In the genomic region with DNA sequence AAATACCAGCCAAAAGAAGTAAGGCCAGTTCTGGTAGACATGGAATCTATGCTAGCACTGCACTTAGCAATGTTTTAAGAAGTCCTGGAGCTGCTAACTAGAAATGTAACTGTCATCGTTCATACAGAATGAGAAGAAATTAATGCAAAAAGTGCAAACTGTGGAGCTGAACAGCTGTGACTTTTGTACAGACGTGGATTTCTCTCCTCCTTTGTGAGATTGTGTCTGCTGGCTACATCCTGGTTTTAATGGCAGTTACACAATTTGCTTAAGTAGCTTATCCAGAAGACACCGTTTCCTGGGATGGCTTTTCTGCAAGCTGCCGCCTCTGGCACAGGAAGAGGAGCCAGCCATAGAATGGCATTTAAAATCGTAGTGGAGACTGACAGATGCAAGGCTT, we compare ENCODE assay signal across 20 mouse cellular contexts.
DNase-seq lines count a peak whose midpoint lies in the region; ATAC-seq lines count a peak whose summit lies in the region.
"Had no signal": no experiment of that assay in that cellular context is flagged by ENCODE, and none has a peak within 500 bp of the region (broad histone marks: within the 10 kb centered on the region; RNA-seq: fewer than 3 reads in every experiment).

No protein-coding gene starts in this region.

- ATAC-seq in hindbrain, embryonic 15.5 days (ENCODE audit: low FRiP score, low read depth): 0 out of 2 replicates have a peak, but pooled peaks have one; percentile 15
- ATAC-seq in hindbrain, embryonic 12.5 days (ENCODE audit: low FRiP score): no peak
- ATAC-seq in midbrain, embryonic 16.5 days: no peak
- no peak for ATAC-seq in midbrain, embryonic 15.5 days (replicated peaks)
- ATAC-seq: hindbrain, postnatal 0 days had no signal

- no peak overlapping the region for H3K4me2 ChIP-seq in hindbrain, embryonic 15.5 days
- H3K4me2 ChIP-seq in hindbrain, embryonic 12.5 days (replicated peaks): no peak overlapping the region
- no peak overlapping the region for H3K4me2 ChIP-seq in midbrain, embryonic 16.5 days (ENCODE audit: low read length)
- H3K4me2 ChIP-seq in midbrain, embryonic 15.5 days: no peak overlapping the region
- H3K4me2 ChIP-seq: liver, embryonic 13.5 days had no signal

- DNase-seq in frontal cortex, postnatal 36 days (ENCODE audit: low spot score in 2 of 2): peak; percentile 33 to 50
- peak; percentile 18 for DNase-seq in right cerebral cortex, postnatal 36 days (ENCODE audit: low spot score in 2 of 2)
- no peak for DNase-seq in thymus, adult 18-20 months
- DNase-seq: cerebellum, adult 11-12 months; cerebellum, postnatal 36 days; gastrocnemius, postnatal 10 days; kidney, adult 2 months; kidney, postnatal 25 days; liver, embryonic 13.5 days; lung, postnatal 36 days; spleen, adult 18-20 months; thymus, postnatal 36 days had no signal

- peaks cover 3% of the 10 kb centered on the region; the same call in 1 of the 2 replicates for H3K4me1 ChIP-seq in hindbrain, embryonic 15.5 days (replicated peaks)
- H3K4me1 ChIP-seq in hindbrain, embryonic 12.5 days: no peaks in the 10 kb centered on the region
- H3K4me1 ChIP-seq in midbrain, embryonic 16.5 days (ENCODE audit: control insufficient read depth, insufficient read depth, low read length): peaks cover 3% of the 10 kb centered on the region
- peaks cover 3% of the 10 kb centered on the region; the same call in 1 of the 2 replicates for H3K4me1 ChIP-seq in midbrain, embryonic 15.5 days
- H3K4me1 ChIP-seq: embryonic facial prominence, embryonic 10.5 days; liver, embryonic 13.5 days; midbrain, embryonic 10.5 days had no signal

- no peak overlapping the region for H3K9ac ChIP-seq in hindbrain, embryonic 15.5 days
- H3K9ac ChIP-seq in hindbrain, embryonic 12.5 days: no peak overlapping the region
- H3K9ac ChIP-seq in midbrain, embryonic 16.5 days (ENCODE audit: low read depth, low read length): no peak overlapping the region
- H3K9ac ChIP-seq in midbrain, embryonic 15.5 days: no peak overlapping the region
- H3K9ac ChIP-seq: liver, embryonic 13.5 days had no signal

- H3K4me3 ChIP-seq in hindbrain, embryonic 15.5 days: no peak overlapping the region
- H3K4me3 ChIP-seq in hindbrain, embryonic 12.5 days: no peak overlapping the region
- no peak overlapping the region for H3K4me3 ChIP-seq in midbrain, embryonic 16.5 days (ENCODE audit: low read depth, low read length)
- no peak overlapping the region for H3K4me3 ChIP-seq in midbrain, embryonic 15.5 days
- H3K4me3 ChIP-seq: embryonic facial prominence, embryonic 10.5 days; erythroblast, embryonic 14.5 days; liver, embryonic 13.5 days; midbrain, embryonic 10.5 days had no signal

- 67% methylated on average over 5 of the region's 5 CpGs for WGBS in hindbrain, embryonic 15.5 days
- WGBS in hindbrain, embryonic 12.5 days: 81% methylated on average over 5 of the region's 5 CpGs
- 51% methylated on average over 5 of the region's 5 CpGs for WGBS in midbrain, embryonic 16.5 days
- 48% methylated on average over 5 of the region's 5 CpGs for WGBS in midbrain, embryonic 15.5 days

- H3K27ac ChIP-seq in hindbrain, embryonic 15.5 days (replicated peaks): no peak overlapping the region
- H3K27ac ChIP-seq in hindbrain, embryonic 12.5 days: no peak overlapping the region
- H3K27ac ChIP-seq in midbrain, embryonic 16.5 days (ENCODE audit: low read length): 0 out of 2 replicates have a peak overlapping the region, but pooled peaks have one; percentile 12
- no peak overlapping the region for H3K27ac ChIP-seq in midbrain, embryonic 15.5 days
- H3K27ac ChIP-seq: embryonic facial prominence, embryonic 10.5 days; hindbrain, postnatal 0 days; liver, embryonic 13.5 days; midbrain, embryonic 10.5 days had no signal

- no peaks in the 10 kb centered on the region for H3K9me3 ChIP-seq in hindbrain, embryonic 15.5 days
- H3K9me3 ChIP-seq in hindbrain, embryonic 12.5 days (replicated peaks): no peaks in the 10 kb centered on the region
- H3K9me3 ChIP-seq in midbrain, embryonic 16.5 days (replicated peaks; ENCODE audit: control insufficient read depth, low read length, poor library complexity, severe bottlenecking): no peaks in the 10 kb centered on the region
- no peaks in the 10 kb centered on the region for H3K9me3 ChIP-seq in midbrain, embryonic 15.5 days
- H3K9me3 ChIP-seq: embryonic facial prominence, embryonic 10.5 days; liver, embryonic 13.5 days; midbrain, embryonic 10.5 days had no signal

- H3K27me3 ChIP-seq in hindbrain, embryonic 15.5 days: no peaks in the 10 kb centered on the region
- no peaks in the 10 kb centered on the region for H3K27me3 ChIP-seq in hindbrain, embryonic 12.5 days
- H3K27me3 ChIP-seq in midbrain, embryonic 16.5 days (ENCODE audit: control insufficient read depth, insufficient read depth, low read depth, low read length): no peaks in the 10 kb centered on the region
- H3K27me3 ChIP-seq in midbrain, embryonic 15.5 days (replicated peaks): no peaks in the 10 kb centered on the region
- H3K27me3 ChIP-seq: liver, embryonic 13.5 days had no signal

- H3K36me3 ChIP-seq in hindbrain, embryonic 15.5 days: no peaks in the 10 kb centered on the region
- H3K36me3 ChIP-seq in hindbrain, embryonic 12.5 days: no peaks in the 10 kb centered on the region
- no peaks in the 10 kb centered on the region for H3K36me3 ChIP-seq in midbrain, embryonic 16.5 days (ENCODE audit: control insufficient read depth, insufficient read depth, low read length)
- H3K36me3 ChIP-seq in midbrain, embryonic 15.5 days (replicated peaks): no peaks in the 10 kb centered on the region
- H3K36me3 ChIP-seq: embryonic facial prominence, embryonic 10.5 days; liver, embryonic 13.5 days; midbrain, embryonic 10.5 days had no signal

Comparison
In these comparisons a context has a peak if more than half of its experiments do, and no peak if none do; other contexts are left out.
1. DNase-seq: peak in frontal cortex, postnatal 36 days (2 of 2) and right cerebral cortex, postnatal 36 days (2 of 2); none in thymus, adult 18-20 months (0 of 2).